Mouse (Mus musculus) kidney, adult 18-20 months (tissue): ENCODE results near the gene Ntrk3.

Experiments
- DNase-seq: peaks from one replicate; pipeline ENCODE4 v3.0.0; 2021

The Ntrk3 gene

DNA sequence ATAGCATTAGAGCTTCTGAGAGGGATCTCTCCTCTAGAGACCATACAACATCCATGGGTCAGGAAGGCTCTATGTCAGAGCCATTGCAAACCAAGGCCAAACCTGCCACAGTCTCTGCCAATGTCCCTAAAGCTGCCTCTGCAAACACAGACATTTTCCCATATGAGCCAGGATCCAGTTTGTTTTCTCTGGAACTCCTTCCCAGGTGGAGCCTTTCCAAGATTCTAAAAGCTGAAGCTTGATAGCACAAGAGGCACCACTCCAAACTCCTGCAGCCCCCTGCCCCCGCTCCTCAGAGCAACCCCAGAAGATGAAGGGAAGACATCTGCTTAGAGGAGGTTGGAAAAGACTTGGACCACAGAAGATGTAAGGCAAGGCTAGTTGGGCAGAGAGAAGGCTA is 432.8 kb downstream of the Ntrk3 start:
- DNase-seq: no peak

DNA sequence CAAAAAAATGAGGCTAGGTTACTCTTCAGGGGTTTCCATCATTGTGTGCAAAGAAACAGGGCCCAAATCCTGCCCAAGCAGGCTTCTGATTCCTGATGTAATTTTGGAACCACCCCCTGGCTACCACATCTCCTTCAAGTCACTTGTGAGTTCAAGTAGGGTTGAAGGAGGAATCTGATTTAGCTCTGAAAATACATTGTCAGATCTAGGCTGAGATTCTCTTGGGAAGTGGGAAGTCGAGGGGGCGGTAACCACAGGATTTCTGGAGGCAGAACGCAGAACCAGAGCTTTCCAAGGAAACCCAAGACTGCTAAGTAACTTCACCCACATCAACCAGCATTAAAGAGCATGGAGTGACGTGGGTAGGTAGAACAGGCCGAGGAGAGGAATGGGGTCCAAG is 440.5 kb downstream of the Ntrk3 start:
- DNase-seq: no peak

DNA sequence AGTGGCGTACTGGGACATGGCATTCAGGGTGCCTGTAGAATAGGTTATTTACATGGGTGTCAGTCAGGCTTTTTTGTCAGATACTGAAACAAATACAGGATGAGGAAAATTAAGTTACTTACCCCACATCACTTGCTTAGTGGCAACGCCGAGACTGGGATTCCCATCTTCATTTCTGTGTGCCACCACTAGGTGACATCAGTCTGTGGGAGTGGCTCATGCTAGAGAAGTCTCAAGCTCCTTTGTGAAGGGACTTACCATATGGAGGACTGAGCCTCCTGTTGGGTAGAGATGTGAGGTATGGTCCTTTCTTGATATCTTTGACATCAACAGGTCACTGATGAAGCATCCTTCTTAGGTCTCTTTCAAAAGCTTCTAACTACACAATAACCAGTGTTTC is 443.5 kb downstream of the Ntrk3 start:
- no peak for DNase-seq

DNA sequence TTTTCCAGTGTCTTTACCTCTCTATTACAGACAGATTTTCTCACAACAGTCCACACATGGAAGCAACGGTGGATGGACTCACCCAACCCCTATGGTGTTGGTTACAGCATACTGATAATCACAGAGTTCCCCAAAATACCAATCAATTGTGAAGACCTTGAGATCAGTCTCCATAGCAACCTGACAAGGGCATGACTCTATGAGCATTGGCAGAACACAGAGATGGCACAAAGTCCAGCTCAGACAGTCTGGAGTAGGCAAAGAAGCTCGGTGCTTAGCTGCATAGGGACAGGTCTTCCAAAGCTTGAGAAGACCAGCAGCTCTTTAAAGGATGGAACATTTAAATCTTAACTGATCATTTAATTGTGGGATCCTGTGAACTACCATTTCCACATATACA is 447.6 kb downstream of the Ntrk3 start:
- no peak for DNase-seq

DNA sequence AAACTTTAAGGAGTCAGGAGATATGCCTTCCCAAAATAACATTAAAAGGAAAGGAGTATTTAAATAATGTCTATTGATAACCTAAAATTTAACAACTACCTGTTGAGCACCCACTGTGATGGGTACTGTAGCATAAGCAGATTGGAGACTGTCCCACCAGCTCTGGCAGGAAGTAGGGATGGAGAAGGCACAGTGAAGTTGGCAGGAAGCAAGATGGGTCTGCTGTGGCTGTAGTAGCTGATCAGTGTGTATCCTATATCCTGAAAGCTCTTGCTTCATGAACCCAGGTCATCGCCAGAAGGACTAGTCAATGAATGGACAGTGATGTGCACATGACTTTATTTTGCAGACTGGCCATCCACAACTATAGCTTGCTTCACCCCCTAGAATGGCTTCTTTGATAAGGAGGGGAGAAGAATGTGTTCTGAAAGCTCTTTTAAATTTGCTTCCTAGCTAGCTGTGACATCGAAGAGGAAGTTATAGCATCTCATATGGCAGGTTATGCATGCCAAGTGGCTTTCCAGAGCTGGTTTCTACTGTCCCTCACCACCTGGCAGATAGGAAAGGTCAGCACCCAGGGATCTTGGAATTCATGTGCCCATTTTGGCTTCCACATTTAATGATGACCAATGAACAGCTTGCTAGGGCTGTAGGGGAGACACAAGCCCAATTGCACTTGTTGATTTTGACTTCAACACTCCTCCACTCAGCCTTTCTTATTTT is 451.1 kb downstream of the Ntrk3 start:
- no peak for DNase-seq

DNA sequence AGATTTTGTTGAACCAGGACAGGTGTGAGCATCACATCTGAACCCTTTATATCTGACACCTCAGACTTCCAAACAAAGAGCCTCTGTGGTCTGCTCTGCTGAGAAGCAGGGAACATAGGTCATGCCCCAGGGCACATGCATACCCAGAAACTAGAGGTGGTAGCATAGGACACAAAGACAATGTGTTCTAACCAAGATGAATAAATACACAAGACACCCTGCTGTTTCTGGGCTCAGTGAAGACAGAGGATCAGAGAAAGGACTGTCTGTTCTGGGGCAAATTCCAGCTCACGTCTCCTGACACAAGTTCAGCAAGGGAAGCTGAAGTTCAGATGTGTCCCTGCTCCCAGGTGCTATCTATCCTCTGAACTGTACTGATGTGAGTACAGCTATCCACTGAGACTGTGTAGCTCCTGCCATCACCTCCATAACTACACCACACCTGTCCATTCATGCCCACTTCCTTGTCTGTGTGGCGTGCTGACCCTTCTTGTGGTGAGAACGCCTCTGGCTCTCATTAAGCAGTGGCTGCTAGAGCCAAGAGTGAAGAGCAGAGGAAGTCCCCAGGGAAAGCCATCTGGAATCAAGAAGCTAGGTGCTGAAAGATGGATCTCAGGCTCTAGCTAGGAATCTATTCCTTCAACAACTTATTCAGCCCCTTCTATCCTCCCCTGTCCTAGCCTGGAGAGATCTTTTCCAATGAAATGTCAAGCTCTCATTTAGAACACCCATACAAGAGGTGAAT is 468.1 kb downstream of the Ntrk3 start:
- DNase-seq: no peak

DNA sequence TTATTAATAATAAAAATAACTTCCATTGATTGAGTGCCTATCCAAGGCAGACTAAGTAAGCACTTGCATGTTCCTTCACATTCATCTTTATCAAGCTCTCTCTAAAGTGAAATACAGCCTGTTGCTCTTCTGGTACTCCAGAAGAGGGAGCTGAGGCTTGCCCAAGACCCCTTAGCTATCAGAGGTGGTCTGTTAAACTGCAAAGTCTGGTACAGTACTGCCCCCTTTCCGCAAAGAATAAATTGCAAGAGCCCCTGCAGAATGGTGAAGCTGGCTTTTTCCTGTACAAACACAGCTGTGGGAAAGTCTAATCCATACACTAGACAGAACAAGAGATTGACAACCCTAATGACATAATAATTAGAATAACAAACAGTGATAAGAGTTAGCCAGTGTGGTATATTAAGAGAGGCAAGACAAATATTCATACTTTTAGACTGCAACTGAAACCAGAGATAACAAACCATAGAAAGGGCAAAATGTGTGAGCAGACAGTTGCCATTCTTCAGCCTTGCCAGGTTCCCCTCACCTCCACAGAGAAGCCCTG is 470.3 kb downstream of the Ntrk3 start:
- DNase-seq: no peak

DNA sequence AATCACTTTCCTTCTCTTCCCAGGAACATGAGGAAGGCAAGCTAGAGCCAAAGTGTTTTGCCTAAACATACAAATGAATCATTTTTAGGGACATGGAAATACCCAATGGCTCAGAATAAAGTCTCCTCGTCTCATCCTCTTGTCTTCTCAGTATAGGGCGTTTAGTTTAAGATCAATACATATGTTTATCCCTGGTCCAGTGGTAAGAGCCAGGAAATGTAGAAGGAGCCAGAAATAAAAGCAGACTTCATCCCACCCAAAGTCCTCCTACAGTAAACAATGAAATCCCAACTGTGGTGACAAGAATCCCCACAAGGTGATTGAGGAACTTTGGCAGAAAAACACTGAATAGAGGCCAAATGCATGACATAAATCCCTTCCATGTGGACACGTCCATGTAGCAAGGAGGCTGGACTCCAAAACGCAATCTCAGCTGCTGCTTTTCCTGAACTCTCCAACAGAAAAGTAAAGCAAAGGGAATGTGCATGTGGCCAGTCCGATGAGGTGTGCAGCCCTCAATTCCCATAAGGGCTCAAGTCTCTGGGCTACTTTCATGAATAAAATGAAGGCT is 473.3 kb downstream of the Ntrk3 start:
- DNase-seq: no peak

DNA sequence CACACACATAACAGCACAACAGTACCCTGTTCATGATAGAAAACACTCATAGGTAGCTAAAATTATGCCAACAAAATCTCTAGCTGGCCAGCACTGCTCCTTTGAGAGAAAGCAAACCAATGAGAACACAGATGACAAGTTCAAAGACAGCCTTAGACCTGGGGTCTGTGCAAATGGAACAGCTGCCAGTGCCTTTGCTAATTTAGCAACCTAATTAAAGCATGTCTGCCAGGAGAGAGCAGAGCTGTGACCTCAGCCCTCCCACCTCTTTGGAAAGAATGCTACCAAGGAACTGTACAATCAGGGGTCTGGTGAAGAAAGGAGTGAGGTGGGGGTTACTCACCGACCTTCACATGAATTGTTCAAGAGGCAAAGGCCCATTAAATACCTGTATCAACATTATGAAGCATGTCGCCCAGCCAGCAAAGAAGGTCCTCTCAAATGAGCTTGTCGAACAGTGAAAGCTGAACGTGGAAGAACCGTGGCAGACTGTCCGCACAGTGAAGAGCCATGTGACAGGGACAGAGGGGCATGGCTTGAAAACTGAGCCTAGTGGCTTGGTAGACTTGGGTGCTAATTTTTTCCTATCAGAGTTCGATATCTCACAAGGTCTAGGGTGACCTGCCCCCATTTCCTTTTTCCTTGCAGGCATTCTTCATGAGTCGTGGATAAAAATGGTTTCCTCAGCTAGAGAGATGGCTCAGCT is 476.2 kb downstream of the Ntrk3 start:
- no peak for DNase-seq

DNA sequence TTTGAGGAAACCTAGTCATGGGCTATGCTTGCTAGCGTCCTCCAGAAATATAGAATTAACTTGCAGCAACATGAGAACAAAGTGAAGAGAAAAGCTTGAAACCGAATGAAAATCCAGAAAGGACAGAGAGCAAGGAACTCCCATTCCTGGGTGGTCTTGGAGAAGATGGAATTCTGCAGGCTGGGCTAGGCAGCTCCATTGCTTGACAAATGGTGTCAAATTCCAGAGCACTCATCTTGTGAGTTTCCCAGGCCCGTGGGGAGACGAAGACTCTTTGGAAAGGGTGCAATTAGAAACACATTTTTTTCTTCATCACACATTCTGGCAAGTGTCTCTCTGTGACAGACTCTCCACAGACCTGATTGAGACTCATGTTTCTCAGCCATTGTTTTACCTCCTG is 479.7 kb downstream of the Ntrk3 start:
- DNase-seq: no peak

DNA sequence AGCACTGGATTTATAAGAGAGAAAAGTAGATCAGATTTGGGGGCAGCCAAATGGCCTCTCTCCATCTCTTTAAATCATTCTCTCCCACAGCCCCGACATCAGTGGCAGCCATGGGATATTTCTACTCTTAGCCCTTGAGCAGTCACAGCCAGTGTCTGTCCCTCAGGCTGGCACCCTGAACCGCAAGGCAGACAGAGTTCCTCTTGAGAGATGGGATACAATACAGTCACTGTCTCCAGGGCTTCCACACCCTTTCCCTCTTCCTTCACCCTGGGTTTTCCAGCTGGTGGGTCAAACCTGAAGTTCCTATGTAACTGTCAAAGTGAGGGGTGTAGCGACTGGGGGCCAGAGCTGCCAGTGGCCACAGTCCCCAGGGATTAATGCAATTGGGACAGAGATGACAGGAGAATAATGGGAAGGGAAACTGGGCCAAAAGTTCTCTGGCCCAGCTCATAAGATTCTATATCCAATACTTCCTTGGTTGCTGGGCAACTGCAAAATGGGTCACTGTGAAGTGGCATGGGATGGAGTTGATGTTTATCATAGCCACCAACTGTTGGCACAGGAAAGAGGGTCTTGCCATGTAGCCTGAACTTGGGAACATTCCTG is 483.9 kb downstream of the Ntrk3 start:
- DNase-seq: no peak

DNA sequence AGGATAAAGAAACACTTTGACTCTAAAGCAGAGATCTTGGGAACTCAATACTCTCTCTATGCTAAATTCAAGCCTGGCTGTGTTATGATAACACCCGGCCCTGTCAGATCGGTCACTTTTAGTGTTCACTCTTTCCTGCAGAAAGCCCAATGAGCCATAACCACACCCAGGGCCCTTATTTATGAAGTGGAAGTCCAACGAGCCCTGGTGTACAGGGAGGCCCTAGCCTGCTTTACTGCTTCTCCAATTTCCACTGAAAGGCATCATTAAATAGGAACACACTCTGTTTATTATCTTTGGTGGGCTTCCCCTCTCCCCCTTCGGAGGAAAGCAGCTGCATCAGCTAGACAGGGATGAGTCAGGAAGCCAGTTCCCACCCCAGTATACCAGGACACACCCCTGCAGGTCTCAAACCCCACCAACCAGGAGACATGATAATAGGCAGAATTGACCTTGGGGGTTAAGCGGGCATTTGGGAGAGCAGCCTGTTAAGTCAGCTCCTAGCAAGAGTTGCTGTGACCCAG is 489.6 kb downstream of the Ntrk3 start:
- no peak for DNase-seq

DNA sequence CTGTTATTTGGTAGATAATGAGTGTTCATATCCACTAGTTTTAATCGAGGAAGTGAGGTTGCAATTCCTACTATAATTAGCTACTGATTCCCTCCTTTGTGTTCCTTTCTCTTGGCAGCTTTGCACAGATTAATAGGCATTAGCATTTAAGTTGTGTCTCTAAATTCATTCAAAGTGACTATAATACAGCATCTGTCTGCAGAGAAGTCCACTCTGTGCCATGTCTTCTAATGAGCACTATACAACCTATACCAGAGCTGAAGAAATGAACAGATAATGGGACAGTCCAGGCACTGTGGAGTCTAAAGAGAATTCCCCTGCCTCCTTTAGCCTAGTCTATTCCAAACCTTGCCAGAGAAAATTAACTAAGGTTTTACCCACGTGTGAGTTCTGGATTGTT is 498.8 kb downstream of the Ntrk3 start:
- DNase-seq: no peak

DNA sequence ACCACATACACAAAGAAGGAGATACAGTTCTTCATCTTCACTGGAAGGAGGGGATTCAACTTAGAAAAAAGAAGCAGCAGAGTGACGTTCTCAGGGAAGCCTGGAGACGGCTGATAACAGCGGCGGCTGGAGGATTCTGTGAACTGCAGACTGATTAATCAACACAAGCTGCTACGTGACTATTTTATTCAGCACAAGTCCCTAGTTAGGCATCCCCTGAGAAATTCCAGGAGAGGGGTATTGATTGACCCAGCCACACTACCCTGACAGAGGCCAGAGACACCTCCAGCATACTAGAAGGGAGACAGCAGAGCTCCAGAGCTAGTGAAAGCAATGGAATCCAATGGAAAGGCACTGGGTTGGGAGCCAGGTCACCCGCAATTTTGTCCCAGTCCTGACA is 516.1 kb downstream of the Ntrk3 start:
- no peak for DNase-seq

DNA sequence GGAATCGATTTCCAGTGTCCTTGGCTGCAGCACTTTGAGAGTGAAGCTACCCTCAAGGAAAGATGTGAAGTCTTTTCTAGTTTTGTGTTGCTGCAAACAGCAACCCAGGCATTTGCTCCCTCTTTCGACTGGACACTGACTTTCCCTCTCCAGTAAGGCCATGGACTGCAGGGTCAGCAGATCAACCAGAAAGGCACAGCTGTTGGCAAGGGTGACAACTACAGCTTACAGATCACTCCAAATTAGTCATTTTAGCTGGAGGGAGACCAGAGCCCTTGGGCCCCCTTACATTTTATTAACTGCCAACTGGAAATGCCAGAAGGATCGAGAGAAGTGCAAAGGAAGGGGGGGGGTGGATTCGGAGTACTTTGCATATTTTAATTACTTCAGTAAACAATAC is 516.9 kb downstream of the Ntrk3 start:
- no peak for DNase-seq

DNA sequence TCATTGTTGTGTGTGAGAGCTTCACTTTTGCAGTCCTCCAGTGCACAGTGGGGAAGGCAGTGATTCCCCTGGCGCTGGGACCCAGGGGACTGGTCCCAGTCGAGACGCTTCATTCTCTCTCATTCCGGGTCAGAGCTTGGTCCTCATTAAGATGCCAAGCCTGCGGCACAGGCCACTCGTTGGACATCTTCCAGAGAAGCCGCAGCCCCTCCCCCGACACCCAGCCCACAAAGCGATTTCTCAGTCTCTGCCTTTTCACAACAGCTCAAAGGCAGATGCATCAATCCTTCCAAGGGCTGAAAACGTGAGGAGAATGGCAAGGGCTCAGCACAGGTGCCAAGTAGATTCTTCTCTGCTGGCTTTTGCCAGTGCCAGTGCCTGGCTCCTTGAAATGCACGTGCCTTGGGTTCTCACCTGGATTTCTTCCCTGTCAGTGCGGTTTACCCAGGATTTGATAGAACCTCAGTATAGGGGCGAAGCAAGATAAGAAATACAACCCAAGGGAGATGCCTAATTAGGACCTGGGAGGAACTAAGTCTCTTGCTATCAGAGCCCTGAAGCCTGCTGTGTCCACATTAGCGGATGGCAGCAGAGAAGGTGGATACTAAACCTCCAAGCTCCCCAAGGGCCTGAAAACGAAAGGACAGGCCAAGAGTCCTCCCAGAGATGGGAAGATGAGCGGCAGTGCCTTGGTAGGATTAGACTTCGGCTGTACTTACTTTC is 546.7 kb downstream of the Ntrk3 start:
- no peak for DNase-seq

DNA sequence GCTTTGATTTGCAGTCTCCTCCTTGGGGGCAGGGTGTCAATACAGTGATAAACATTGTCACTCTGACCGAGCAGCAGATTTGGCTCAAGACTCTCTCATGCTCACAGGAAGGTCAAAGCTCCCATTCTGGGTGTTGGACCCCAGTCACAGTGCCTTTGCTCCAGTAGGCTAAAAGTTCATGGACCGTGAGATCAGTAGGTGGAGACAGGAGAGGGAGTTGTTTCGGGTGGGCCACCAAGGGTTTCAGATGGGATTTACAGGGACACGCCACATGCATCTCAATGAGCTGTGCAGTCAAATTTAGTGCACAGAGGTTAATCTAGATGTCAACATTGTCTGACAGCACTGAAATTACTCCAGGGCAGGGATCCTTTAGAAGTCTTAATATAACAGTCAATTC is 552.2 kb downstream of the Ntrk3 start:
- DNase-seq: no peak

DNA sequence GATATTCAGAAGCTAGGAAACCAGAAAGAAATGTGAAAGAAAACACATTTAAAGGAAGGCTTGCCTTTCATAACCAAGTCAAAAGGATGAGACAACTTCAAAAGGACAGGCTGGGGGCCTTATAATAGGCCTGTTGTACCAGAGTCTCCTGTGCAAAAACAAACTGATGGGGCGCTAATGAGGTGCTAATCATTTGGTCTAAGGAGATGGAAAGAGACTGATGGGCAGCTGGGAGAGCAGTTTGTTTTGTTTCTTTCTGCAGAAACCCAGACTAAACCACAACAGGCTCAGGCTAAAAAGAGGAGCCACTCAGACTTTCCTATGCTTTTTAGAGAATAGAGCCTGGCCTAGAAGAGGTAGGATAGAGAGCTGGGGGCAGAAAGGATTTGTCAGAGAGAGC is 554.4 kb downstream of the Ntrk3 start:
- no peak for DNase-seq

DNA sequence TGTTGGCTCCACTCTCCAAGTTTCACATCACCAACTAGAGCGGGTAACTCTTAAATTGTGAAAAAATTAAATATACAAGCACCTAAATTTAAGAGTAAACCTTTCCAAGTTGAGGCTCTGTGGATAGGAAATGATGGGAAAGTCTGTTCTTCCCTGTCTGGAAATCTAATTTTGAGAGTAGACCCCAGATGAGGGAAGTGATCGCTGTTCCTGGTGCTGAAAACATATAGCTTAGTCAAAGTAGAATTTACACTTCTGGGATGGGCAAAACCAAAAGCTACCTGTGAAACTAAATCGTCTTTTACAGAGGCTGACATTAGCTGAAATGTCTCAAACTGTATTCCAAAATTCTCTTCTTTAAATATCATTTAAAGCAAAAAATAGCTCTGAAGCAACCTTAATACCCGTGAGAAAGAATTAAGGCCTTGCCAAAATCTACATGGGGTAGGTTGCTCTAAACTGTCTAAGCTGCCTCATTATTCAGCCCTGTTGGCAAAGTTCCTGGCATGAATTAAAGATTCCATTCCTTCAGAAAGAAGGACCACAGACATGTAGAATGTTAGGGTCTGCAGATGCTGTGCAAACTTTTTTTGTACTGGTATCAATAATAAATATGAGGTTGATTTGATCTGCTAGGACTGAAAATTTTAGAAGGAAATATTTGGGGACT is 557.7 kb downstream of the Ntrk3 start:
- no peak for DNase-seq

DNA sequence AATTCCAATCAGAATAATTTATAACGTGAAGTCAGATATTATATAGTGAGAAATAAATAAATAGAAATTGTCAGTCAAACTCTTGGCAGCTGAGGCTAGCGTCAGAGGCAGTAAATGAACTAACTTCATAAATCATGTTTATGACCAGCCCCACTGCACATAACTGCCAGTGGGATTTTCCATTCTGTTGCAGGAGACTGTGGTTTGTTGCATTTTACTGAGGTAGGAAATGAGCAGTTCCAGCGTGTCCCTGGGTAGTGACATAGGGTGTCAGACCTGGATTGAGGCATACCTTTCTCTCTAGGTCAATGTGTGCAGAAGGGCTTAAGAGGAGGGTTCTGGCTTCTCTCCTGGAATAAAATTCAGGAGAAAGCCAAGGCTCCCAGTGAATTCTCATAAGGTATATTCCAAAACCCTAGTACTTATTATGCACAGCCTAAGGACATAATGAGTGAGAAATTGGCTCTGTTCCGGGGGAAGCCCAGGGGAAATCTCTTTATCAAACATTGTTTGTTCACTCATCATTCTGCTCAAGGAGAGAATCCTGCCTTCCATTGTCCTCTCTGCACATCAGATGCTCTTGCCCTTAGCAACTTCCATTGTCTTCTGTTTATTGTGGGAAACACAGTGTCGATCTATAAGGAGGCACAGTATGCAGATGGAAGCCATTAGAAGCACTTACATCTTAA is 565.4 kb downstream of the Ntrk3 start:
- DNase-seq: no peak

DNA sequence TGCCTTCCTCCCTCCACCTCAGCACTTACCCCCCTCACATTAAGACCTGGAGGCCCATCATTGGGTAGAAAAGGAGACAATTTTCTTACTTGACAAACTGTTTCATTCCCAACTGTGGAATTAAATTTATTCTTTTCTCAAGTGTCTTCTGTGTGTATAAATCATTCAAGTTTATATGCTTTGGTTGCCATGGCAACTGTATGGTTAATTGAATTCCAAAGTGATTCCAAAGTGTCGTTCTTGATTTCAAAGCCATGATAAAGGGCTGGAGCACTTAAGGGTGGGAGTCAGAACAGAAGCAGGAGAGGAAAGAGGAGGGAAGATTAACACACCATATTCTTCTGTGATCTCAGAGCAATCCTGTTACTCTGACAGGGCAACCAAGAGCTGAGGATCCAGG is 572.3 kb downstream of the Ntrk3 start:
- DNase-seq: no peak
